Mouse (Mus musculus) macrophage (primary cell): ENCODE data around the gene Fen1. TPM values are rescaled to one million over a fixed set of nuclear protein-coding genes. Genes with fewer than 3 reads are reported as not detected.
A peak's percentile ranks its signal among the peaks of the same experiment; 100 is the strongest.
"Not testable (repeated sequence)": the region's sequence is repeated elsewhere in the genome, so short reads cannot be mapped to it uniquely, and the experiment has no call there.

Experiments
- H3K27ac ChIP-seq: fragments of 350-480 bp; formaldehyde crosslinking; 2 replicates; pipeline ENCODE4 v1.9.0; 2021
- H3K36me3 ChIP-seq: fragments of 350-480 bp; formaldehyde crosslinking; 2 replicates; pipeline ENCODE4 v1.9.0; 2021; ENCODE audit errors: inconsistent target
- H3K4me3 ChIP-seq: fragments of 350-480 bp; formaldehyde crosslinking; 2 replicates; pipeline ENCODE4 v1.9.0; 2021; ENCODE audit errors: inconsistent target
- H3K79me2 ChIP-seq: fragments of 350-480 bp; formaldehyde crosslinking; 2 replicates; pipeline ENCODE4 v1.9.0; 2021; ENCODE audit errors: inconsistent target
- WGBS: methylation state at CpG from one replicate; pipeline ENCODE4 v1.1.7; 2026; ENCODE audit warnings: inconsistent platforms; ENCODE audit not compliant: missing documents; 5-methylcytosine and 5-hydroxymethylcytosine counted together
- polyA plus RNA-seq: library from polyadenylated mRNA; stranded (reverse); fragments of 250-400 nt; gene quantifications from 3 replicates; pipeline ENCODE4 v1.2.4, GENCODE M21; 2018; ENCODE audit warnings: inconsistent platforms

Fen1 gene
- polyA plus RNA-seq, 1 experiment from 2014 or later = 13.8 TPM

DNA sequence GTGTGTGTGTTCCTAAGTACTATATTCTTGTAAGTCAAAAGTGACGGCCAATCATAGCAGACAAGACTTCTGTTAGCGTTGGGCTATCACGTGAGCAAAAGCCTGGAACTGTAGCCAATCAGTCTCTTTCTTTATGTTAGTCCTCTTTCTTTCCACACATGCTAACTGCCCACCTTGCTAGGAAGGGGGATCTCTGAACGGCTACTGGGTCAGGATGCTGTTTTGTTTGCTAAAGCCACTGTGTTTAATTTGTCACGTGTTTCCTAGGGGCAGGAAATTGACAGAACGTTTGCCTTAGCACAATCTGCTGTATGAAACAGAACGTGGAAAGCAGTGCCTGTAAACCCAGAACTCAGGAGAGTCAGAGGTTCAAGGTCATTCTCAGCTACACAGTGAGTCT is 21.8 kb downstream of the Fen1 start:
- H3K27ac ChIP-seq = peak overlapping the region; percentile 83
- WGBS = 25% methylated on average over 7 of the region's 7 CpGs
- H3K79me2 ChIP-seq = peaks cover 41% of the 10 kb centered on the region
- peak overlapping the region; percentile 22 for H3K4me3 ChIP-seq
- H3K36me3 ChIP-seq = peaks cover 20% of the 10 kb centered on the region; the same call in 1 of the 2 replicates

DNA sequence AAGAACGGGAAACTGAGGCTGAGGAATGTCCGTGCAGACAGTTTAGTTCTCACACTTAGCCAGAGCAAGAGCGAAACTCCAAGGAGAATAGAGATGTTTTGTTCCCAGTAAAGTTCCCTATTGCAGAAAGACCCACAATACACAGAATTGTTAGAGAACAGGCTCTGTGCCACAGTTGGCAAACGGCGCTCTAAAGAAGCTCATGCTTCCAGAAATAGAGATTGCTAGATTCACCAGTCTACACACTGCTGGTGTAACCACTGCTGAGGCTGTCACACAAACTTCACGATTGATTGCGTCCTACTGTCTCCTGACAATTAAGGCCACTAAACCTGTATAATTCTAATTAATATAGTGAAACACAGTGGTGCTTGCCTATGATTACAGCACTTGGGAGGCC is 22.7 kb downstream of the Fen1 start:
- Histone ChIP-seq H3K36me3 (peaks cover 12% of the 10 kb centered on the region; the same call in 1 of the 2 replicates), H3K79me2 (peaks cover 32% of the 10 kb centered on the region), H3K27ac (no peak overlapping the region), H3K4me3 (no peak overlapping the region)
- 93% methylated on average over 7 of the region's 7 CpGs for WGBS

DNA sequence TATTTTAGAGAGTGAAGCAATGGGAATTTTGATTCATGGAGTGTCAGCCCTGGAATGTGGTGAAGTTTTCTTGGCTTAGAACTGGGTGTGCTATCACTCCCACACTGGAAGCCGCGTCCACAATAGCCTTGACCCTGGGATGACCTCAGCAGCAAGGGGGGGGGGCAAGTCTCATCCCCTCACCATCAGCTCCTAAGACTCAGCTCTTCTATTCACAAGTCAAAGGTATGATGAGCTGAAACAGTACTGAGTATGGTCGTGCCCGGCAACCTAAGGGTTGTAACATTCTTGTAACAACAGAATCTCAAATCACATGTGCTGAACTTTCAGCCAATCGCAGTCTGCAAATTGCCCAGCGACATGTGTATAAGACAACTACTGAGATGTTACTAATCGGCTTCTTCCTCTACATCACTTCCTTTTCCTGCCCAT is 27.0 kb downstream of the Fen1 start:
- H3K4me3 ChIP-seq = no peak overlapping the region
- no peaks in the 10 kb centered on the region for H3K79me2 ChIP-seq
- WGBS = 47% methylated on average over 7 of the region's 7 CpGs
- H3K36me3 ChIP-seq = no peaks in the 10 kb centered on the region
- no peak overlapping the region for H3K27ac ChIP-seq

DNA sequence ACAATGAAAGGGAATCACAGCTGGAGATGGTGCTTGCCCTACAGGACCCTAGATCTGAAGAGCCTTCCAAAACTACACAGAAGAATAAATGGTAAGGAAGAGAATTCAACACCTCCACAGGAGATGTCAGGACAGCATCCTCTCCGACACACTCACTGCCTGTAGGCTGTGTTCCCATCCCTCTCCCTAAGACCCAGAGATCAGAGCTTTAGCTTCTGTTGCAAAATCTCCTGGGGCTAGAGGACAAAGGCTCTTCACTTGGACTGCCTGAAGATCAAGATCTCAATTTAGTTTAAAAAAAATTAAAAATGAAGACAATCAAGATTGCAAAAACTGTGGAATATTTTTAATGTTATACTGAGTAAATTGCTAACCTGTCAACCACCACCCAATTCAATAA is 27.5 kb downstream of the Fen1 start:
- Histone ChIP-seq H3K4me3 (no peak overlapping the region), H3K79me2 (no peaks in the 10 kb centered on the region), H3K27ac (no peak overlapping the region), H3K36me3 (no peaks in the 10 kb centered on the region)
- 100% methylated on average over 1 of the region's 1 CpGs for WGBS

DNA sequence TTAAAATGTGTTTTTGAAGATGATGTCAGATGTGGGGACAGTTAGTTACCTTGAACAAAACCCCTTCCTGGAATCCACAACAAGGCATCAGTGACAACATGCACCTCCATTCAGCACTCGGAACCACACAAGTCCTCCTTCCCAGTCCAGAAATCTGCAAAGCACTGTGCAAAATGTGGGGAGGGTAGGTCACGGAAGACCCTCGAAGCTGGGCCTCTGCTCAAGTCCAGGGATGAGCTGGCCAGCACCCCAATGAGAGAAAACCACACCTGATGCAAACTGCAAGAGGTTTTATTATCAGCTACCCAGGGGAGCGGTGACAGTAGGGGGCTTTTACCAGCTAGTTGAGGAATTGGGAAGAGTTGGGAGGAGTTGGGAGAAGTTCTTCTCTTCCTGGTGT is 29.0 kb downstream of the Fen1 start:
- H3K36me3 ChIP-seq = no peaks in the 10 kb centered on the region
- no peak overlapping the region for H3K4me3 ChIP-seq
- no peaks in the 10 kb centered on the region for H3K79me2 ChIP-seq
- H3K27ac ChIP-seq = no peak overlapping the region
- WGBS = 93% methylated on average over 4 of the region's 4 CpGs

DNA sequence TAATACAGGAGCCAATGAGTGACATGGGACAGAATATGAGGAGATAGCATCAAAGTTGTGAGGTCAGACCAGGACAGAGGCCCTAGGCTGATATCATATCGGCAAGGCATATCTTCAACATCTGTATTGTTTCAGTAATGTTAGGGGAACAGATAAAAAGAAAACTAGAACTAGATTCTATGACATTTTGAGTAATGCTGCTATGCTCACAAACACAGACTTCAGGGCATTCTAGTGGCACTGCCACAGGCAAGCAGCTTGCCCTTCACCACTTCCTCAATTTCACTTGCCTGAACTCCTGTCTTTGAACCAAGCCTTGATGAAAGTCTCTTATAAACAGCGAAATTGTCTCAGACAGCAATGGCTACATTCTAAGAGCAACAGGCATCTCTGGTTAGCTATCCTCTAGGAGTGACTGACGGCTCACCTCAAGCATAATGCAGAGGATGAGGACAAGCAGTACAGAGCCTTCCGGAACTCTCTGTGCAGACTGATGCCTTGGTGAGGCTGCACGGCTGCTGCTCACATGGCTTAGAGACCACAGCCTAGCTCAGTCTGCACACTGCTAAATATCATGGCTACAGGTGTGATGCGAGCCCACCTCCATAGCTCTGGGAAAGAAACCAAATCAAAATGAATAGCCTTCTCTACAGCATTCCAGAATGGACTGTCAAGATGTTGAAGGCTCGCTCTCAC is 30.0 kb downstream of the Fen1 start:
- Histone ChIP-seq H3K79me2 (no peaks in the 10 kb centered on the region), H3K27ac (peak overlapping the region; percentile 95), H3K4me3 (no peak overlapping the region), H3K36me3 (no peaks in the 10 kb centered on the region)
- WGBS = 27% methylated on average over 7 of the region's 7 CpGs

DNA sequence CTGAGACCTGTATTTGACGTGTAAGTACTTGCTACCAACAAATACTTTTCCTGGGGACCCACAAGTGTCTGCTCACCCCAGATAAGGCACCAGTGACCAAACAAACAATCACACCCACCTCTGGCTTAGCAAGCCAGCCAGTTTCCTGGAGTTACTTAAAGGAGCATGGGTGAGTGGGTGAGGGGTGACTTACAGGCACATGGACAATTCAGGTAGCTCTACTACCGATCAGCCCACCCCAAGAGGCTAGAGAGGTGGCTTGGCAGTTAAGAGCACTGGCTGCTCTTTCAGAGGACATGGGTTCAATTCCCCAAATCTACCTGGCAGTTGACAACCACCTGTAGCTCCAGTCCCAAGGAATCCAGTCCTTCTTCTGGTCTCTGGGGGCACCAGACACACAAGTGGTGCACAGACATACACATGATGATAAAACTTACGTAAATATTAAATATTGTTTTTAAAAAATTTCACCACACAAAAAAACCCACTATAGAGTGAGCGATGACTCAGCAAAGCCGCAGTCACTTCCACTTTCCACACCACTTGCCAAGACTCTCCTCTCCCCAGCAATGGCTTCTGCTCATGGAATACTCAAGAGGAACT is 30.8 kb downstream of the Fen1 start:
- H3K4me3 ChIP-seq = no peak overlapping the region
- 2% methylated on average over 5 of the region's 5 CpGs for WGBS
- H3K36me3 ChIP-seq = no peaks in the 10 kb centered on the region
- peak overlapping the region; percentile 95 for H3K27ac ChIP-seq
- no peaks in the 10 kb centered on the region for H3K79me2 ChIP-seq

DNA sequence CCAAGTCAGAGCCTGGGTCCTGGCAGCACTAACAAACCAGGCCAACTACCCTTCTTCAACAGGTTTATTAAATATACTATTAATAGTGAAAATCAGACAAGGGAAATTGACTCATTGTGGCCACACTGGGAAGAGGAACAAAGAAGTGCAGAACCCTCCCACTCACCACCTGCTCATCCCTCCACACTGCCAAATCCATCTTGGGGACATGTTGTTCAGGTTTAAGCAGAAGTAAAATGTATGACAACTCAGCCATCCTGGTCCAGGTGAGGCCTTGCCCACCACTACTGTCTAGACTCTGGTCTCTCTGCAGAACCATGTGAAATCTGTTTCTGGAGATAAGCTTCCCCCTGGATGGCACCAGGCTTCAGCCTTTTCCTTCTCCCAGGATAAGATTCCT is 32.1 kb downstream of the Fen1 start:
- Histone ChIP-seq H3K79me2 (no peaks in the 10 kb centered on the region), H3K4me3 (no peak overlapping the region), H3K27ac (peak overlapping the region; percentile 95), H3K36me3 (no peaks in the 10 kb centered on the region)

DNA sequence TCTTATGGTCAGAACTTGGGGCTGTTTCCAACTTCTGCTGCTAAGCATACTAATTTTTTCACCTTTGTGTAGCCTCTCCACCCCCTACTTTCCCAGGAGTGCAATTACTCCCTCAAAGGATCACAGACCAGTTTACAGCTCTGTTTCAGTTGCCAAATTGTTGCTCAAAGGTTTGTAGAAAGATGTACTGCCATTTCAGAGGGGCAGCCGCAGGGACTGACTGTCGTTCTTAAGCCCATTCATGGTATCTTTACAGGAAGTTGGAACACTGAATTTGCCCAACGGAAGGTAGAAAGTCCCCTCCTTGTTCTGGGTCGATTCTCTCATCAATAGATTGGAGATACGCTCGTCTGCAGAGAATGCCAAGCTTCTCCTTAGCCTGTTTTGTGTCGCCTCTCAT is 32.6 kb downstream of the Fen1 start:
- 82% methylated on average over 7 of the region's 7 CpGs for WGBS
- Histone ChIP-seq H3K79me2 (no peaks in the 10 kb centered on the region), H3K36me3 (no peaks in the 10 kb centered on the region), H3K4me3 (no peak overlapping the region), H3K27ac (peak overlapping the region; percentile 95)

DNA sequence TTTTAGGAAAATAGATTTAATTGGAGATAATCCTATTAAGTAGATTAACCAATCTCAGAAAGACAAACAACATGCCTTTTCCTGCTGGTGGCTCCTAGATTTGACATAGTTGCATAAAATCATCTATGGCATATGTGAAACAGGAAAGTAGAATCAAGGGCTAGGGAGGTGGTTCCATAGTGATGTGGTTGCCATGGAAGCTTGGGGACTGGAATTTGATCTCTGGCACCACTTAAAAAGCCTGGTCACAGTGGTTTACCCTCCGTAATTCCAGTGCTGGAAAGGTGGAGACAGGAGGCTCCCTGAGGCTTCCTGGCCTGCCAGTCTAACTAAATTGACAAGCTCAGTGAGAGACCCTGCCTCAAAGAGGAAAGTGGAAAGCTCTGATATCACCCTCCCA is 33.5 kb downstream of the Fen1 start:
- Histone ChIP-seq H3K79me2 (no peaks in the 10 kb centered on the region), H3K36me3 (no peaks in the 10 kb centered on the region), H3K4me3 (no peak overlapping the region), H3K27ac (no peak overlapping the region)
- WGBS = 100% methylated on average over 1 of the region's 1 CpGs

DNA sequence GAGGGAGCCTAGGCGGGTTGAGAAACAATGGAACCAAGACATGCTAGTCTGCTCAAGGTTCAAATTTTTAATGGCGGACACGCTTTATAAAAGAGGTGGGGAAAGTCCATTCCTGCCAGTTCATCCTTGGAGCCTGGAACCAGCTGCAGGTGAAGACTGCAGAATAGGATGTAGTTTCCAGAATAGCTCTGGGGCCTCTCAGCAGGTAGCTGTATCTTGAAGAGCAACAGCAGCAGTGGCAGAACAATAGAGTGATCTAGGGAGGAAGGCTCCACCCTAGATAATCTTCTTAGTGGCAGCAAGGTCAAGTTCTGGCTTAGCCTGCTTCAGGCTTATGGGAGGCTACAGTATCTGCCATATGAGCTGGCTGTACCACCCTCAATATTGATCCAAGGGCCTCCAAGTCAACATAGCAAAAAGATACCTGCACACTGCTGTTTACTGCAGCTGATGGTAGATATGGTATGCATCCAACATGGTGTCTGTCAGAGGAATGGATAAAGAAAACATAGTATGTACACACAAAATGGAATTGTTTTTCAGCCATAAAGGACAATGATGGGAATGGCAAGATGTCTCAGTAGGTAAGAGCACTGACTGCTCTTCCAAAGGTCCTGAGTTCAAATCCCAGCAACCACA is 34.2 kb downstream of the Fen1 start:
- H3K36me3 ChIP-seq, H3K27ac ChIP-seq, H3K79me2 ChIP-seq, H3K4me3 ChIP-seq: not testable (repeated sequence)
- WGBS = 100% methylated on average over 3 of the region's 3 CpGs

DNA sequence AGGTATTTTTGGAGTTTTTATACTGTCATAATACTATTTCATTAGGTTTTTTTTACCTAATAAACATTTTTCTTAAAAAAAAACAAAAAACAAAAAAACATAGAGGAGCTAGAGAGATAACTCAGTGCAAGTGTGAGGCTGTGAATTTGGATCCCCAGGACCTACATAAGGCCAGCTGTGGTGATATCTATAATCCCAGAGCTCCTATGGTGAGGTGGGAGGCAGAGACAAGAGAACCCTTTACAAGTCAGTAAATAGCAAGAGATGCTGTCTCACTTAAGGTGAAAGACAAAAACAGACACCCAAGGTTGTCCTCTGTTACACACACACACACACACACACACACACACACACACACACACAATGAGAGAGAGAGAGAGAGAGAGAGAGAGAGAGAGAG is 34.8 kb downstream of the Fen1 start:
- Histone ChIP-seq H3K79me2 (no peaks in the 10 kb centered on the region), H3K27ac (no peak overlapping the region), H3K36me3 (no peaks in the 10 kb centered on the region), H3K4me3 (no peak overlapping the region)

DNA sequence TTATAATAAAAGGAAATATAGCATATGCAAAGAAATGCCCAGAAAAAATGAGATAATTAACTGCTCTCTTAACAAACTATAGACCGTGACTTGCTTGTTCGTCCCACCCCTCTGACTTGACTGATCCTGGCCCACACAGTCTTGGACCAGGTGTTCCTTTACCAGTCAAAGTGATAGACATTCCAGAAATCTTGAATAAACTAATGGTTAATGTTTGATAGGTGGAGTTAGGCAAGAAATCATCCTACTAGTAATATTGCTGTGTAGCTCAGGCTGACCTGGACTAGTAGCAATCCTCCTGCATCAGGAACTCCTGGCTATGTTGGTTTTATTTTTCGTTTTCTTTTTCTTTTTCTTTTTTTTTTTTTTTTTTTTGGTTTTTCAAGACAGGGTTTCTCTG is 35.5 kb downstream of the Fen1 start:
- WGBS = 92% methylated on average over 2 of the region's 3 CpGs
- no peak overlapping the region for H3K27ac ChIP-seq
- no peaks in the 10 kb centered on the region for H3K36me3 ChIP-seq
- H3K4me3 ChIP-seq = no peak overlapping the region
- H3K79me2 ChIP-seq = no peaks in the 10 kb centered on the region

DNA sequence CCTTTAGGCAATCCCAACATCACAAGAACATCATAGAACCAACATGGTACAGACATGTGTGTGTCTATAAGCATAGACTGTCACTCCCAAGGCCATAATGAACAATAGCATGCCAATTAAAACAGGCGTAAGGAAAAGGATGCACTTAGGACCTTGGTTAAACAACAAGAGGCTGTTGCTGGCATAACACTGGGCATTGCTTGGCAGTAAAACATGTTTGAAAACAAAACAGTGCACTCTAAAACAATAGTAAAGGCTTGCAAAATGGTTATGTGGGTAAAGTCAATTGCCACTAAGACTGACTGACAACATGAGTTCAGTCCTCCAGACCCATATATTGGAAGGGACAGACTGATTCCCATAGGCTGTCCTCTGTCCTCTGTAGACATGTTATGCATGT is 36.0 kb downstream of the Fen1 start:
- 100% methylated on average over 1 of the region's 1 CpGs for WGBS
- H3K79me2 ChIP-seq = no peaks in the 10 kb centered on the region

DNA sequence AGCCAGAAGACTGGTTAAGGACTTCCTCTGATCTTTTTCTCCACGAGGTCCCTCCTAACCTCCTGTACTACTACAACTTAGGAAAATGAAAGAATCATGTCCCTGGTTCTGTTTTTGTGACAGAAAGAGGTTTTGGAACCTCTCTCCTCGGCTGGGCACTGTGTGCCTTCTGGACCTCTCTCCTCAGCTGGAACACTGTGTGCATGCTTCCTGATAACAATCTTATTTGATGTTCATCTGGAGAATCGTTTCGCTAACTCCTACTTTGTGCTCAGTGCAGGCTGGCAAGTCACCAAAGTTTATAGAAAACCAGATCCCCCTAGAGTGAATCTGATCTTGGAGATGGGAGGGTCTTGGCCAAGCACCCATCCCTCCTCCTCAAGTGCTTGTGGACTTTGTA is 36.9 kb downstream of the Fen1 start:
- Histone ChIP-seq H3K79me2 (no peaks in the 10 kb centered on the region), H3K36me3 (no peaks in the 10 kb centered on the region), H3K4me3 (no peak overlapping the region), H3K27ac (no peak overlapping the region)
- WGBS = 54% methylated on average over 4 of the region's 4 CpGs

More for the DNA sequence above, 36.0 kb downstream of the Fen1 start:
- Histone ChIP-seq H3K36me3 (no peaks in the 10 kb centered on the region), H3K27ac (no peak overlapping the region), H3K4me3 (no peak overlapping the region)
